Mouse (Mus musculus) hematopoietic multipotent progenitor cell, adult 10-12 weeks (in vitro differentiated cells): ENCODE measurements around the gene Pygm. TPM values are rescaled to one million over a fixed set of nuclear protein-coding genes. Genes with fewer than 3 reads are reported as not detected.

Experiments
- polyA plus RNA-seq: library from polyadenylated mRNA; stranded (reverse); fragments of >175 nt; gene quantifications from 2 replicates; pipeline ENCODE4 v1.2.3, GENCODE M21; 2012; ENCODE audit warnings: low replicate concordance

The Pygm gene
- polyA plus RNA-seq, result 2.3 and 2.5 TPM in 2 replicates

DNA sequence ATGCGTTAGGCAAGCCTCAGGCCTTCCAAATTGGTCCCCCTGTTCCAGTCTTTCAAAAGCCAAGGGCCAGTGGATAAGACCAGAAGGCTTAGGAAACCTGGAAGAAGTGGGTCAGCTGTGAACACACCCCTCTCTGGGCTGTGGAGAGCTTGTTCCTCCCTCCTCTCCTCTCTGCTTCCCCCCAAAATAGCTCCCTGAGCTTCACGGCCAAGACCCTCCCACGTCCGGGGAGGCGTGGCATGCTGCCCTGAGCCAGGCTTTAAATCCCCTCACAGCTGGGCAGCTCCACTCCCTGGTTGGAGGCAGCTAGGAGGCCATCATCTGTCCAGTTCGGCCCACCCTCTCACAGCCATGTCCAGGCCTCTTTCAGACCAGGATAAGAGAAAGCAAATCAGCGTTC lies at the start of gene Pygm:
Gene Pygm (plus strand): TSS at position 272 of the 400 bp plus-strand sequence.

GRCm38 (mm10) chr19:6334673-6335457 lies 49.3 kb upstream of the Pygm start, which contains the start of gene Men1:
Gene Men1 (plus strand): TSS chr19:6334979.

DNA sequence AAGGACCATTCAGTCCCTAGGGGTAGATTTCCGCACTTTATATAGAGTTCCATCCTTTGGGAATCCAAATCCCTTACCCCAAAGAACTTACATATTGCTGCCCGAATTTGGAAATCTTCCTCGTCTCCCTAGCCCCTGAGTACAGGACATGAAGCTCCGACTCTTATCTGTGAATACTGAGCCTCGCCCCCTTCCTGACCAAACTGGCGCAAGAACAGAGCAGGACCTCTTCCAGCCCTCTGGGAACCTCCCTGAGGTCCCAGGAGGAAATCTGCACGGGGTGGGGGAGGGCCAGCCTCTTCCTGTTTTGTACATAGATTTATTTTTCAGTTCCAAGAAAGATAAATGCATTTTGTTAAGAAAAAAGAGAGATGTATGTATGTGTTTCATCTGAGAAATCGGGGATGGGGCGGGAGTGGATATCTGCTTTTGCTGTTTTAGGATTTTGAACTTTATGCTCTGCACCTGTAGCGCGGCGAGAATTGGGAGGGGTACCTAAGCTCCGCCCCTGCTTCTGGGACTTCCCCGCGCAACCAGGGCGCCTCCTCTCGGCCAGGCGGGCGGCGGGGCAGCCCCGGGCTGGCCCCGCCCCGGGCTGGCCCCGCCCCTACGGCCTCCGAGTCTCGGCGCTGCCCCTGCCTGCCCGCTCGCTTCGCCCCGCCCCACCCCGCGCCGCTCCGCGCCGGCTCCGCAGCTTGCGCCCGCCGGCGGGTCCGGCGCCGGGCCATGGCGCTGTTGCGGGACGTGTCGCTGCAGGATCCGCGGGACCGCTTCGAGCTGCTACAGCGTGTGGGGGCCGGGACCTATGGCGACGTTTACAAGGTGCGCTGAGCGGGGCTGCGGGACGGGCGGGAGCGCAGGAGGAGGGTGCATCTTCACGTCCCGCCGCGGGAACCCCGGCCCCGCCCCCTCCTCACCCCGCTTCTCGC lies 43.4 kb upstream of the Pygm start, which contains the start of gene Map4k2:
Gene Map4k2 (plus strand): TSS at position 612 of the 929 bp plus-strand sequence.

DNA sequence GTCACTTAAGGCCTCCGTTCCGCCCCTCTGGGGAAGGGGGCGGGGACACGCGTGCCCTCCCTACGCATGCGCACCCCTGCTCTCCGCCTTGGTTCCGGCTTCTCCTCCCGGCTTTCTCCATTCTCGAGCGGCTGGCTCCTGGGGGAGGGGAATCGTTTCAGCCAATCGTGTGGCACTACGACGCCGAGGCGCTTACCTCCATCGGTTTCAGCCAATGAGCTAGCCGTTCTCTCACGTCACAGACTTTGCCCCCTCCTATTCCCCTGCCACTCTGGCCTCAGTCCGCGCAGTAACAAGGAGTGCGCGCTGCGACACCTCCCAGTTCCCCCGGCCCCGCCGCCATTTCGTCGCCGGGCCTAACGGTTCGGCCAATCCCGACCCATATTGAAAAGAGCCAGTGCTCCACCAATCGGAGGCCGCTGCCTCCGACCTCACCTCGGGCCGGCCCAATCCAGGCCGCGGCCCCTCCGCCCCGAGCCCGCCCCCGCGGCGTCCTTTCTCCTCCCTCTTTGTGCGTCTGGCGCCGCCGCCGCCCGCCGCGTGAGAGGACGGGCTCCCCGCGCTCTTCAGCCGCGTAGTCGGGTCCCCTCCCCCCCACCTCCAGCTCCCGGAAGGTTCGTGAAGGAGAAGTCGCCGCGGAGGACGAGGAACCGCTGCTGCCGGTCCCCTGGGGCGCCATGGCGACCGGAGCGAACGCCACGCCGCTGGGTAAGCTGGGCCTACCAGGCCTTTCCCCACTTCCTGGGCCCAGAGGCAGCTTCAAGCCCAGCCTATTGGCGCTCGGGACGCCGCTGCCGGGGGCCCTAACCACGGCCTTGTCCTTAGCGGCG lies 20.6 kb upstream of the Pygm start, which contains the start of gene Sf1:
Gene Sf1 (plus strand): TSS at position 280 of the 830 bp plus-strand sequence.

DNA sequence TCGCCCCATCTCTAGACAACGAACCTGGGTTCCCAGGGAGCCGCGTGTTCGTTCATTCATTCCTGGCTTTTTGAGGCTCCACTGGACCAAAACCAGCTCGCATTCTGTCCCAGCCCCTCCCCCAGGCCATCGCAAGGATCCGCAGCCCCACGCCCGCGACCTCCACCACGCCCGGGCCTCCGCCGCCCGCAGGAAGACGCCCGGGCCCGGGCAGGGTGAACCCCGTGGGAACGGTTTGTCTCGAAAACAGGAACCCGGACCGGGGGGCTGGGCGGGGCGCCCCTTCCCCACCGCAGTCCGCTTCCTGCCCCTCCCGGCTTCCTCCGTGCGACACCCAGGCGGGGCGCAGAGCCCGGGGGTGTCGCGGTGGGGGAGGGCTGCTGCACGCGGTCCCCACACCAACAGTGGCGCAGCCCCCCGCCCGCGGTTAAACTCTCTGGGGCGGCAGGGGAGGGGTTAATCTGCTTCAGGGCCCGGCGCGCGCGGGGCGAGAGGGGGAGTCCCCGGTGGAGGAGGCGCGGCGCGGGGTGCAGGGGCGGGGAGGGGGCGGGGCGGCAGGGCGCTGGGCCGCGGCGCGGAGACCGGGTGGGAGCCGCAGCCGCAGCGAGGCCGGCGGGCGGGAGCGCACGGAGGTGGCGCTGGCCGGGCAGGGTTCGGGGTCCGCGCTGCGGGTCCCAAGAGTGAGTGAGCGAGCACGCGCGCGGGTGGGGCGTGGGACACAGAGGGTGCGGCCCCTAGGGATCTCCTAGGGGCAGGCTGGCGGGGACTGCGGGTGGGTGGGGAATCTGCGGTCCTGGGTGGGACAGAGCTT lies 15.3 kb downstream of the Pygm start, which contains the start of gene Rasgrp2:
Gene Rasgrp2 (plus strand): TSS at position 56 of the 811 bp plus-strand sequence.

DNA sequence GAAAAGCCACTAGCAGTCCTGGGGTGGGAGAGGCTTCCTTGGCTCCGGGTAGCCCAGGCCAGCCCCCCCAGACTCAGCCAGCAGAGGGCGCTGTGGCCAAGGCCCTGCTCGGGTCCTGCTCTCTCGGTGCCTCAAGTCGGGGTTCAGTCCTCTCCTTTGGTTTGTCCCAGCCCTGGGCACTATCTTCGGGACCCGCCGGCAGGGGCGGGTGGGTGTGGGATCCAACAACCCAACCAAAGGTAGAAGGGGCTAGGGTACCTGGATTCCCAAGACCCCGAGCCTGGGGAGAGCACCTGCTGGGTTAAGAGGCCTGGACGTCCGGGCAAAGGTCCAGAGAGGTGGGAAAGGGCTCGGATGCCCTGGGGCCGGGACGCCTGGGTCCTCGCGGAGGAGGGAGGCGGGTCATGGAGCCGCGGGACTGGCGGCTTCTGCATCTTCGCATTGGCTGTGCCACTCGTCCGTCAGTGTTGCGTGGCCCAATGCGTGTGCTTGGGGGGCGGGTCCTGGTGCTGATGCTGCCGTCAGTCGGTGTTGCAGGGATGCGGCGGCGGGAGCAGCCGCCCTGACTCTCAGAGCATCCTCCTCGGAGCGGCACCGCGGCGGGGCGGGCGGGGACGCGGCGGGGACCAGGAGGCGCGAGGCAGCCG lies 34.2 kb downstream of the Pygm start, which contains the start of gene Nrxn2:
Gene Nrxn2 (plus strand): TSS at position 499 of the 647 bp plus-strand sequence.

Other genes with a start within 250 kb of the Pygm start
- gene Batf2, start 243.4 kb upstream of the Pygm start, polyA plus RNA-seq, result 1.3 and 2.2 TPM in 2 replicates
- gene Arl2, start 242.9 kb upstream of the Pygm start, polyA plus RNA-seq, result 32.6 and 45.2 TPM in 2 replicates
- not detected in 2 replicates for gene Majin, start 200.0 kb upstream of the Pygm start, polyA plus RNA-seq
- 0.22 TPM in 1 of 2 replicates, not detected in the other for gene Gpha2, start 158.0 kb upstream of the Pygm start, polyA plus RNA-seq
- 43.8 and 62.7 TPM in 2 replicates for gene Ppp2r5b, start 148.5 kb upstream of the Pygm start, polyA plus RNA-seq
- gene Atg2a, start 142.7 kb upstream of the Pygm start, polyA plus RNA-seq, result 75.2 and 154 TPM in 2 replicates
- gene Ehd1, start 107.7 kb upstream of the Pygm start, polyA plus RNA-seq, result 252 and 427 TPM in 2 replicates
- 9.6 and 17.4 TPM in 2 replicates for gene Cdc42bpg, start 77.9 kb upstream of the Pygm start, polyA plus RNA-seq
- gene Men1, start 49.4 kb upstream of the Pygm start, polyA plus RNA-seq, result 120 and 143 TPM in 2 replicates
- gene Map4k2, start 43.3 kb upstream of the Pygm start, polyA plus RNA-seq, result 508 and 590 TPM in 2 replicates
- 995 and 2,858 TPM in 2 replicates for gene Sf1, start 20.7 kb upstream of the Pygm start, polyA plus RNA-seq
- gene Rasgrp2, start 14.9 kb downstream of the Pygm start, polyA plus RNA-seq, result 492 and 537 TPM in 2 replicates
- gene Nrxn2, start 34.3 kb downstream of the Pygm start, polyA plus RNA-seq, result 3.6 and 14.7 TPM in 2 replicates
- 0.73 and 1.9 TPM in 2 replicates for gene Slc22a12, start 158.6 kb downstream of the Pygm start, polyA plus RNA-seq